Mouse (Mus musculus): Measurements from ENCODE around the gene Itpkc.

DNA sequence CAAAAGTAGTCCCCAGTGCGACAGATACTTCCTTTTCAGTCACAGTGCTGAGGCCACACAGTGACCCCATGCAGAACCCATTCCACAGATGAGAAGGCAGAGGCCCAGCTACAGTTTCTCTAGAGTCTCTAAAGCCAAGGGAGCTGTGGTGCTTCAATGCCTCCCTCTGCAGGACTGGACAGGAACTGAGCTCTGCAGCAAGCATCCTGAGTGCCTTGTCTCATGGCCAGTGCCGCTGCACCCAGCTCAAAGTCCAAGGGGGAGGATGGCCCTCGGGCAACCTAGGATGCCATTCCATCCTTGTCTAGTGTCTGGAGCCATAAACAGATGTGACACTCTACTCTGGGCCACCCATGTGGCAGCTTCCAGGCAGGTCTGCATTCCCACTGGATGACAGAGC is 27.3 kb upstream of the Itpkc start:
- TF ChIP-seq EP300 (IDR thresholded peaks at IDR 0.05; ENCODE audit: low read depth), result no peak
- TF ChIP-seq CTCF (IDR thresholded peaks at IDR 0.05; ENCODE audit: low read depth), result peak; percentile 70

Measured in liver, embryonic 14.5 days (tissue).